In genomic region chr1:90504583-90505080, GRCm38 (mm10) we compare ENCODE assay signal across 14 mouse cellular contexts.
DNase-seq lines count a peak whose midpoint lies in the region; ATAC-seq lines count a peak whose summit lies in the region.
"Had no signal": no experiment of that assay in that cellular context is flagged by ENCODE, and none has a peak within 500 bp of the region (broad histone marks: within the 10 kb centered on the region; RNA-seq: fewer than 3 reads in every experiment).

No protein-coding gene starts in this region.

- H3K9me3 ChIP-seq in lung, embryonic 16.5 days (ENCODE audit: control insufficient read depth, low read length): no peaks in the 10 kb centered on the region
- no peaks in the 10 kb centered on the region for H3K9me3 ChIP-seq in heart, embryonic 10.5 days
- no peaks in the 10 kb centered on the region for H3K9me3 ChIP-seq in heart, embryonic 15.5 days (replicated peaks)
- no peaks in the 10 kb centered on the region for H3K9me3 ChIP-seq in midbrain, embryonic 13.5 days
- H3K9me3 ChIP-seq: hindbrain, embryonic 15.5 days; limb, embryonic 15.5 days had no signal

- H3K27me3 ChIP-seq in lung, embryonic 16.5 days (ENCODE audit: control insufficient read depth, insufficient read depth, low read depth, low read length): peaks cover 2% of the 10 kb centered on the region; the same call in 1 of the 2 replicates
- no peaks in the 10 kb centered on the region for H3K27me3 ChIP-seq in heart, embryonic 10.5 days (ENCODE audit: insufficient read depth, poor library complexity, severe bottlenecking)
- no peaks in the 10 kb centered on the region for H3K27me3 ChIP-seq in heart, embryonic 15.5 days
- no peaks in the 10 kb centered on the region for H3K27me3 ChIP-seq in midbrain, embryonic 13.5 days
- H3K27me3 ChIP-seq: hindbrain, embryonic 15.5 days; limb, embryonic 15.5 days; neural tube, embryonic 13.5 days had no signal

- peak; percentile 83 for ATAC-seq in lung, embryonic 16.5 days (ENCODE audit: low read depth)
- ATAC-seq in heart, embryonic 15.5 days (replicated peaks; ENCODE audit: insufficient number of reproducible peaks, insufficient read depth, low FRiP score, low read depth): peak; percentile 79
- ATAC-seq in midbrain, embryonic 13.5 days: no peak

- no peaks in the 10 kb centered on the region for H3K36me3 ChIP-seq in lung, embryonic 16.5 days (ENCODE audit: control insufficient read depth, insufficient read depth, low read length)
- H3K36me3 ChIP-seq in heart, embryonic 10.5 days: no peaks in the 10 kb centered on the region
- H3K36me3 ChIP-seq in heart, embryonic 15.5 days: no peaks in the 10 kb centered on the region
- no peaks in the 10 kb centered on the region for H3K36me3 ChIP-seq in midbrain, embryonic 13.5 days
- H3K36me3 ChIP-seq: hindbrain, embryonic 15.5 days; limb, embryonic 15.5 days; neural tube, embryonic 13.5 days had no signal

- WGBS in lung, embryonic 16.5 days: 19% methylated on average over 8 of the region's 8 CpGs
- 3% methylated on average over 8 of the region's 8 CpGs for WGBS in heart, embryonic 10.5 days
- 10% methylated on average over 8 of the region's 8 CpGs for WGBS in heart, embryonic 15.5 days
- WGBS in midbrain, embryonic 13.5 days: 17% methylated on average over 8 of the region's 8 CpGs

- no peak overlapping the region for H3K9ac ChIP-seq in lung, embryonic 16.5 days (ENCODE audit: low read length)
- no peak overlapping the region for H3K9ac ChIP-seq in heart, embryonic 15.5 days
- 0 out of 2 replicates have a peak overlapping the region, but pooled peaks have one; percentile 10 for H3K9ac ChIP-seq in midbrain, embryonic 13.5 days (replicated peaks)
- H3K9ac ChIP-seq: hindbrain, embryonic 15.5 days; limb, embryonic 15.5 days; neural tube, embryonic 13.5 days had no signal

- no peak overlapping the region for H3K4me2 ChIP-seq in lung, embryonic 16.5 days (ENCODE audit: low read depth, low read length)
- H3K4me2 ChIP-seq in heart, embryonic 15.5 days: no peak overlapping the region
- no peak overlapping the region for H3K4me2 ChIP-seq in midbrain, embryonic 13.5 days (replicated peaks)
- H3K4me2 ChIP-seq: hindbrain, embryonic 15.5 days; limb, embryonic 15.5 days; neural tube, embryonic 13.5 days had no signal

- H3K4me3 ChIP-seq in lung, embryonic 16.5 days (ENCODE audit: low read length): no peak overlapping the region
- no peak overlapping the region for H3K4me3 ChIP-seq in heart, embryonic 10.5 days
- H3K4me3 ChIP-seq in heart, embryonic 15.5 days: no peak overlapping the region
- no peak overlapping the region for H3K4me3 ChIP-seq in midbrain, embryonic 13.5 days (replicated peaks)
- H3K4me3 ChIP-seq: erythroblast, embryonic 14.5 days; hindbrain, embryonic 15.5 days; layer of hippocampus, adult 2 months; limb, embryonic 15.5 days; neural tube, embryonic 13.5 days had no signal

- peaks cover 6% of the 10 kb centered on the region; the same call in 1 of the 2 replicates for H3K4me1 ChIP-seq in lung, embryonic 16.5 days (replicated peaks; ENCODE audit: control insufficient read depth, insufficient read depth, low read length)
- peaks cover 46% of the 10 kb centered on the region for H3K4me1 ChIP-seq in heart, embryonic 10.5 days
- H3K4me1 ChIP-seq in heart, embryonic 15.5 days (replicated peaks): peaks cover 14% of the 10 kb centered on the region
- peaks cover 14% of the 10 kb centered on the region for H3K4me1 ChIP-seq in midbrain, embryonic 13.5 days (replicated peaks)
- H3K4me1 ChIP-seq: hindbrain, embryonic 15.5 days had no signal

- no peak overlapping the region for H3K27ac ChIP-seq in lung, embryonic 16.5 days (ENCODE audit: low read length)
- H3K27ac ChIP-seq in heart, embryonic 10.5 days: peak overlapping the region; percentile 47
- H3K27ac ChIP-seq in heart, embryonic 15.5 days: peak overlapping the region; percentile 50
- H3K27ac ChIP-seq in midbrain, embryonic 13.5 days: 0 out of 2 replicates have a peak overlapping the region, but pooled peaks have one; percentile 14
- H3K27ac ChIP-seq: hindbrain, embryonic 15.5 days; layer of hippocampus, adult 2 months; limb, embryonic 15.5 days; neural tube, embryonic 13.5 days had no signal

- DNase-seq in lung, postnatal 25 days (ENCODE audit: low spot score): no peak
- peak; percentile 85 for DNase-seq in heart, embryonic 10.5 days (ENCODE audit: low spot score)
- no peak for DNase-seq in c-Kit-positive CD71-positive TER-119-positive erythroid progenitor cells, embryonic 14.5 days (ENCODE audit: low spot score)
- no peak for DNase-seq in kidney, postnatal 36 days
- DNase-seq: cerebellum, adult 11-12 months; kidney, adult 9 months had no signal
